Mouse (Mus musculus) heart, postnatal 4 days (tissue): Measurements from ENCODE around the gene Nudt3. TPM values are rescaled to one million over a fixed set of nuclear protein-coding genes. Genes with fewer than 3 reads are reported as not detected.

ENCODE experiments used
- DNase-seq: peaks from one replicate; pipeline ENCODE4 v3.0.0; 2021
- total RNA-seq, 2 experiments: library from RNA; stranded (reverse); gene quantifications; 2 replicates each; pipeline ENCODE4 v1.2.3; 2021

The Nudt3 gene
- total RNA-seq, 2 experiments from 2014 or later = 340 to 371 TPM

- no peak for DNase-seq
These were observed 77.3 kb downstream of the Nudt3 start for GRCm38 (mm10) chr17:27545991-27546390.

- DNase-seq = no peak
These were observed 78.7 kb downstream of the Nudt3 start for GRCm38 (mm10) chr17:27544551-27544950.

DNA sequence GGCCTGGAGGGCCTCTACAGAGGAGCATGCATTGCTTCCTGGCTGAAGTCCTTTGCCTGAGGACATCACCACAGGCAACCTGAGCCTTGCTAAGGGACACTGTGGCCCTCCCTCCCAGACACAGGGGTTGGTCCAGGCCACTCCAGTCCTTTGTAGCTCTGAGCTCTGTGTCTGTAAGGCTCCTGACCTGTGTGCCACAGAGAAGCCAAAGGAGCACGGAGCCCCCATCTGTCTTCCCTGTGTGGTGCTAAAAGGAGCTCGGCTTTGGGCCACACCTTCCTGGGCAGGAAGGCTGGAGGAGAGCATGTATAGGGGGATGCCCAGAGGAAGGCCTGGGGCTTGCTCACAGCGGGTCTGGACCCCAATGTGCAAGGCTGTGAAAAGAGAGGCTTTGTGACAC lies 81.3 kb downstream of the Nudt3 start:
- DNase-seq = no peak

- DNase-seq = no peak
These were observed 82.0 kb downstream of the Nudt3 start for GRCm38 (mm10) chr17:27541261-27541660.

DNA sequence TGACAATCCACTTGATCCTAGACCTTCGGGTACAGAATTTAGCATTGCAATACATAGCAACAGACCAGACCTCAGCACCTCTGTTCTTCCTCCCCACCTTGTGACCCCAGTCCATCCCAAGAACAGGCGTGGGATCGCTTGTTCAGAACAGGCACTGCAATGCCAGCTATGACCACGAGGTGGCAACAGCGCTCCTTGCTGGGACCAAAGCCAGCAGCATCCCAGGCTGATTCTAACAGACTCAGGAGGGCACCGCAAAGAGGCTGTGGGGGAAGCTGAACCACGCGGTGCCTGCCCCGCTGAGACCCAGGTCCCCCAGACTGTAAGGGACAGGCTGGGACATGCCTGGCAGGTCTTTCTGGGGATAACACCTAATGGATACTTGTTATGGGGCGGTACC lies 88.6 kb downstream of the Nudt3 start:
- DNase-seq = peak; percentile 95

DNA sequence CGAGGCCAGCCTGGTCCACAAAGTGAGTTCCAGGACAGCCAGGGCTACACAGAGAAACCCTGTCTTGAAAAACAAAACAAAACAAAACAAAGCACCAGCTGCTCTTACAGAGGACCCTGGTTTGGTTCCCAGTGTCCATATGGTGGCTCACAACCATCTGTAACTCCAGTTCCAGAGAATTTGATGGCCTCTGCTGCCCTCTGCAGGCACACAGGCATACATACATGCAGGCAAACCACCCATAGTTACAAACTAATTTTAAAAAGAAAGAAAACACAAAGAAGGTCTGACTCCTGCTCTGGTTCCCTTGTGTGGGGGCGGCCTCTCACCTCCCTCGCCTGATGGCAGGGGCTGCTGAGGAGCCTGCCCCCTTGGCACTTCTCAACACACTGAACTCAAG lies 89.9 kb downstream of the Nudt3 start:
- DNase-seq = no peak

GRCm38 (mm10) chr17:27532095-27532494 lies 91.2 kb downstream of the Nudt3 start:
- DNase-seq = no peak

Other genes starting within 250 kb of the Nudt3 start
- gene Grm4, start 102.1 kb downstream of the Nudt3 start, total RNA-seq = under 1 TPM in 1 of 2 experiments, not detected in 1; 0.07 TPM
- 10 to 100 TPM; 54.8 to 59.1 TPM for gene Hmga1, start 67.0 kb downstream of the Nudt3 start, total RNA-seq
- 1 to 10 TPM; 8.7 to 8.8 TPM for gene AI413582, start 57.7 kb downstream of the Nudt3 start, total RNA-seq
- gene RPS10-NUDT3, start 11.7 kb upstream of the Nudt3 start, total RNA-seq = not detected
- gene Rps10, start 13.2 kb upstream of the Nudt3 start, total RNA-seq = 100 to 1,000 TPM; 857 to 917 TPM
- gene Pacsin1, start 32.0 kb upstream of the Nudt3 start, total RNA-seq = under 1 TPM in 1 of 2 experiments, not detected in 1; 0.17 TPM
- under 1 TPM; 0.16 to 0.38 TPM for gene Spdef, start 105.5 kb upstream of the Nudt3 start, total RNA-seq
- 100 to 1,000 TPM; 104 to 107 TPM for gene D17Wsu92e, start 197.2 kb upstream of the Nudt3 start, total RNA-seq
- gene Snrpc, start 214.7 kb upstream of the Nudt3 start, total RNA-seq = 100 to 1,000 TPM in 1 of 2 experiments, 10 to 100 TPM in 1; 94.2 to 102 TPM
- 10 to 100 TPM; 20.7 to 21.9 TPM for gene Uhrf1bp1, start 232.9 kb upstream of the Nudt3 start, total RNA-seq